Mouse (Mus musculus) hindlimb bud, embryonic 11.5 days (tissue): Measurements from ENCODE around the gene Kdm6b.
"Not testable (repeated sequence)": the region's sequence is repeated elsewhere in the genome, so short reads cannot be mapped to it uniquely, and the experiment has no call there.

Experiments used
- DNase-seq: peaks from one replicate; pipeline ENCODE4 v3.0.0-alpha.2; 2012; ENCODE audit warnings: low read depth, low spot score; ENCODE audit errors: extremely low spot score

The Kdm6b gene

GRCm38 (mm10) chr11:69406867-69407723, 6.4 kb downstream of the Kdm6b start:
- DNase-seq, result no peak

- no peak for DNase-seq
Observed at GRCm38 (mm10) chr11:69406282-69406681, 7.2 kb downstream of the Kdm6b start.

GRCm38 (mm10) chr11:69405397-69406200, 7.9 kb downstream of the Kdm6b start:
- no peak for DNase-seq

- DNase-seq, result no peak
Observed at GRCm38 (mm10) chr11:69404595-69405396, 8.7 kb downstream of the Kdm6b start.

- no peak for DNase-seq
Observed at GRCm38 (mm10) chr11:69403691-69404594, 9.5 kb downstream of the Kdm6b start.

- DNase-seq, result no peak
Observed at GRCm38 (mm10) chr11:69401987-69402386, 11.5 kb downstream of the Kdm6b start.

GRCm38 (mm10) chr11:69401210-69401637, 12.3 kb downstream of the Kdm6b start:
- DNase-seq, result no peak

- DNase-seq, result no peak
Observed at GRCm38 (mm10) chr11:69400083-69400850, 13.2 kb downstream of the Kdm6b start.

- DNase-seq, result no peak
Observed at GRCm38 (mm10) chr11:69399201-69400082, 14.0 kb downstream of the Kdm6b start.

- DNase-seq, result no peak
Observed at GRCm38 (mm10) chr11:69398486-69399200, 14.8 kb downstream of the Kdm6b start.

- no peak for DNase-seq
Observed at GRCm38 (mm10) chr11:69398059-69398458, 15.4 kb downstream of the Kdm6b start, which contains the start of gene Tmem88. Gene Tmem88 (minus strand): TSS chr11:69398234.

GRCm38 (mm10) chr11:69397581-69398057, 15.9 kb downstream of the Kdm6b start:
- no peak for DNase-seq

- DNase-seq, result no peak
Observed at GRCm38 (mm10) chr11:69396772-69397171, 16.7 kb downstream of the Kdm6b start.

GRCm38 (mm10) chr11:69395634-69396373, 17.7 kb downstream of the Kdm6b start:
- peak; percentile 100 for DNase-seq

GRCm38 (mm10) chr11:69395235-69395633, 18.2 kb downstream of the Kdm6b start, which contains the start of the genes Naa38 and Cyb5d1:
Gene Naa38 (plus strand): TSS chr11:69395487.
Gene Cyb5d1 (minus strand): TSS chr11:69395631.
- DNase-seq, result not testable (repeated sequence)

- DNase-seq, result not testable (repeated sequence)
Observed at GRCm38 (mm10) chr11:69394591-69395167, 18.8 kb downstream of the Kdm6b start.
